9 mouse cellular contexts compared by ENCODE assay signal in genomic region chr4:154207261-154207660, GRCm38 (mm10). TPM values are rescaled to one million over a fixed set of nuclear protein-coding genes. Genes with fewer than 3 reads are reported as not detected.
DNase-seq lines count a peak whose midpoint lies in the region; ATAC-seq lines count a peak whose summit lies in the region.
"Had no signal": no experiment of that assay in that cellular context is flagged by ENCODE, and none has a peak within 500 bp of the region (broad histone marks: within the 10 kb centered on the region; RNA-seq: fewer than 3 reads in every experiment).

No protein-coding gene starts in this region.

- H3K27me3 ChIP-seq in forebrain, embryonic 12.5 days = no peaks in the 10 kb centered on the region
- no peaks in the 10 kb centered on the region for H3K27me3 ChIP-seq in midbrain, embryonic 11.5 days (ENCODE audit: control insufficient read depth, insufficient read depth, low read length)
- H3K27me3 ChIP-seq: neural tube, embryonic 12.5 days had no signal

- no peak overlapping the region for H3K4me3 ChIP-seq in forebrain, embryonic 12.5 days (replicated peaks)
- no peak overlapping the region for H3K4me3 ChIP-seq in midbrain, embryonic 11.5 days (ENCODE audit: low read depth, low read length)
- H3K4me3 ChIP-seq: neural tube, embryonic 12.5 days had no signal

- WGBS in forebrain, embryonic 12.5 days = 18% methylated on average over 5 of the region's 5 CpGs
- WGBS in midbrain, embryonic 11.5 days = 9% methylated on average over 5 of the region's 5 CpGs

- peak; percentile 58 for DNase-seq in ovary, postnatal 36 days (ENCODE audit: low spot score)
- DNase-seq in ovary, postnatal 10 days (ENCODE audit: low spot score) = no peak
- DNase-seq in c-Kit-positive CD71-positive TER-119-positive erythroid progenitor cells, embryonic 14.5 days (ENCODE audit: low spot score) = peak; percentile 50
- peak; percentile 72 for DNase-seq in induced T-regulatory cell, adult 2 months (ENCODE audit: low read depth)
- peak; percentile 50 to 67 for DNase-seq in left cerebral cortex, postnatal 10 days (ENCODE audit: extremely low spot score in 1 of 2, low spot score in 2 of 2)
- peak; percentile 95 for DNase-seq in midbrain, embryonic 11.5 days (ENCODE audit: low spot score, missing footprints)
- DNase-seq in spleen, postnatal 36 days (ENCODE audit: low spot score in 2 of 2) = peak; percentile 10 to 30

- H3K36me3 ChIP-seq in forebrain, embryonic 12.5 days (replicated peaks) = no peaks in the 10 kb centered on the region
- no peaks in the 10 kb centered on the region for H3K36me3 ChIP-seq in midbrain, embryonic 11.5 days (ENCODE audit: control insufficient read depth, insufficient read depth, low read length)
- H3K36me3 ChIP-seq: neural tube, embryonic 12.5 days had no signal

- intact Hi-C loops in left cerebral cortex, postnatal 10 days (cut with DNase I) = loop anchor here (1.0 to 2.0 kb wide), 2 partner anchors 40 to 142 kb away; no protein-coding TSS in a partner anchor

- no peak overlapping the region for H3K4me2 ChIP-seq in forebrain, embryonic 12.5 days
- H3K4me2 ChIP-seq in midbrain, embryonic 11.5 days = no peak overlapping the region
- H3K4me2 ChIP-seq: neural tube, embryonic 12.5 days had no signal

- peaks cover 6% of the 10 kb centered on the region; the same call in 1 of the 2 replicates for H3K4me1 ChIP-seq in forebrain, embryonic 12.5 days
- H3K4me1 ChIP-seq in midbrain, embryonic 11.5 days (ENCODE audit: control insufficient read depth, insufficient read depth, low read length) = no peaks in the 10 kb centered on the region

- H3K9ac ChIP-seq in forebrain, embryonic 12.5 days = no peak overlapping the region
- no peak overlapping the region for H3K9ac ChIP-seq in midbrain, embryonic 11.5 days (ENCODE audit: low read length)
- H3K9ac ChIP-seq: neural tube, embryonic 12.5 days had no signal

- H3K9me3 ChIP-seq in forebrain, embryonic 12.5 days = no peaks in the 10 kb centered on the region
- H3K9me3 ChIP-seq in midbrain, embryonic 11.5 days (ENCODE audit: control insufficient read depth, low read length) = no peaks in the 10 kb centered on the region
- H3K9me3 ChIP-seq: neural tube, embryonic 12.5 days had no signal

- ATAC-seq in forebrain, embryonic 12.5 days (ENCODE audit: low FRiP score) = peak; percentile 49; the same call in 1 of the 2 replicates
- peak; percentile 65 for ATAC-seq in midbrain, embryonic 11.5 days (ENCODE audit: low FRiP score)

- no peak overlapping the region for H3K27ac ChIP-seq in forebrain, embryonic 12.5 days
- no peak overlapping the region for H3K27ac ChIP-seq in midbrain, embryonic 11.5 days (ENCODE audit: low read depth, low read length)
- H3K27ac ChIP-seq: neural tube, embryonic 12.5 days had no signal

RNA-seq across cellular contexts. Expression of gene Megf6, which starts 36.7 kb away (rescaled TPM):
- polyA plus RNA-seq in forebrain, embryonic 12.5 days (2016; fragmentation: Nextera tagmentation; extraction: Ambion mirVana) = 19.9 and 21.7 TPM in 2 replicates
- total RNA-seq in left cerebral cortex, postnatal 10 days (2021) = 10 to 100 TPM in 1 of 2 experiments, 1 to 10 TPM in 1; 9.2 to 16.3 TPM
- 11.5 and 12.4 TPM in 2 replicates for polyA plus RNA-seq in midbrain, embryonic 11.5 days (2014; fragmentation: Nextera tagmentation; extraction: Ambion mirVana)

RNA-seq across cellular contexts. Expression of gene Tprgl, which starts 46.8 kb away (rescaled TPM):
- polyA plus RNA-seq in forebrain, embryonic 12.5 days (2016; fragmentation: Nextera tagmentation; extraction: Ambion mirVana) = 127 and 131 TPM in 2 replicates
- 100 to 1,000 TPM; 136 to 140 TPM for total RNA-seq in left cerebral cortex, postnatal 10 days (2021)
- polyA plus RNA-seq in midbrain, embryonic 11.5 days (2014; fragmentation: Nextera tagmentation; extraction: Ambion mirVana) = 140 and 144 TPM in 2 replicates
